Mouse (Mus musculus): Measurements from ENCODE around the gene Hjurp. TPM values are rescaled to one million over a fixed set of nuclear protein-coding genes. Genes with fewer than 3 reads are reported as not detected.

Hjurp gene
- polyA plus RNA-seq, 2 experiments, result 139 to 277 TPM

GRCm38 (mm10) chr1:88286887-88287696, 9.7 kb upstream of the Hjurp start:
- H3K36me3 ChIP-seq (ENCODE audit: control insufficient read depth, insufficient read depth, low read length), result no peaks in the 10 kb centered on the region
- no peak for TF ChIP-seq POLR2A (IDR thresholded peaks at IDR 0.05; ENCODE audit: borderline replicate concordance, extremely low read depth, insufficient read depth, insufficient read length)
- no peak overlapping the region for H3K4me3 ChIP-seq (replicated peaks; ENCODE audit: low read length)
- H3K9ac ChIP-seq (ENCODE audit: low read depth, low read length, severe bottlenecking), result no peak overlapping the region
- no peak for ATAC-seq (ENCODE audit: low FRiP score, low read depth)
- peaks cover 77% of the 10 kb centered on the region for H3K9me3 ChIP-seq (ENCODE audit: control insufficient read depth, low read length)
- H3K27me3 ChIP-seq (ENCODE audit: control insufficient read depth, insufficient read depth, low read length), result no peaks in the 10 kb centered on the region
- DNase-seq (ENCODE audit: low spot score), result no peak
- H3K4me1 ChIP-seq (ENCODE audit: control insufficient read depth, insufficient read depth, low read length), result no peaks in the 10 kb centered on the region
- no peak overlapping the region for H3K27ac ChIP-seq (replicated peaks; ENCODE audit: low read depth, low read length)
- H3K4me2 ChIP-seq (replicated peaks; ENCODE audit: low read depth, low read length, severe bottlenecking), result no peak overlapping the region
- 74% methylated on average over 13 of the region's 13 CpGs for WGBS

DNA sequence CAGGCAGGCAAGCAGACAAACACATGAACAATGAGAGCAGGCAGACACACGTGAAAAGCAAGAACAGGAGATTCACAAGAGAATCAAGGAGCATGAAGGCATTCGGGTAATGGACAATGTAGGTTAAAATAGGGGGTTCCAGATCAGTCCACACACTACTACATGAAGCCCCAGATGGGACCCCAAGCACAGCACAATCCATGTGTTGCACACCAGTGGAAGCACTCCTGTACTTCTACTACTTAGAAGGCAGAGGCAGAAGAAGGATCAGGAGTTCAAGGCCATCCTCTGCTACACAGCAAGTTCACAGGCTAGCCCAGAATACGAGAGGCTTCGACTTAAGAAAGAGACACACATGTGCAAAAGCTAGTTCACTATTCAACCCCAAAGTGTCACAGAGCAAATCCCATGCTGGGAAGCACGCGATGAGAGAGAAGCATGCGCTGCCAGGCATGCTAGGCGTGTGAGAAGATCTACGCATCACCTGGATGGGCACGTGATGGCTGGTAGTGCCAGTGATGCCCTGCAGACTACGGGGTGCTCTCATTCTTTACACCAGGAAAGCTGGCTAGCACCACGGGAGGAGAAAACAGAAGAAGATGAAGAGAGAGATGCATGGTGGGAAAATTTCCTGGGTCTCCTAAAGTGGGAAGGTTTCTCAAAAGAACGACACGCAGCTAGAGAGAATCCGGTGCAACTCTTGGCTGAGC, 8.9 kb upstream of the Hjurp start:
- peaks cover 69% of the 10 kb centered on the region for H3K9me3 ChIP-seq (ENCODE audit: control insufficient read depth, low read length)
- no peaks in the 10 kb centered on the region for H3K27me3 ChIP-seq (ENCODE audit: control insufficient read depth, insufficient read depth, low read length)
- no peak overlapping the region for H3K27ac ChIP-seq (replicated peaks; ENCODE audit: low read depth, low read length)
- H3K4me3 ChIP-seq (replicated peaks; ENCODE audit: low read length), result no peak overlapping the region
- TF ChIP-seq POLR2A (IDR thresholded peaks at IDR 0.05; ENCODE audit: borderline replicate concordance, extremely low read depth, insufficient read depth, insufficient read length), result no peak
- WGBS, result 82% methylated on average over 15 of the region's 15 CpGs
- H3K4me2 ChIP-seq (replicated peaks; ENCODE audit: low read depth, low read length, severe bottlenecking), result no peak overlapping the region
- no peak overlapping the region for H3K9ac ChIP-seq (ENCODE audit: low read depth, low read length, severe bottlenecking)
- ATAC-seq (ENCODE audit: low FRiP score, low read depth) (no peak), DNase-seq (ENCODE audit: low spot score) (no peak)
- H3K36me3 ChIP-seq (ENCODE audit: control insufficient read depth, insufficient read depth, low read length), result no peaks in the 10 kb centered on the region
- no peaks in the 10 kb centered on the region for H3K4me1 ChIP-seq (ENCODE audit: control insufficient read depth, insufficient read depth, low read length)

GRCm38 (mm10) chr1:88285652-88286051, 8.2 kb upstream of the Hjurp start:
- Histone ChIP-seq H3K36me3 (ENCODE audit: control insufficient read depth, insufficient read depth, low read length) (no peaks in the 10 kb centered on the region), H3K27ac (replicated peaks; ENCODE audit: low read depth, low read length) (no peak overlapping the region), H3K9me3 (ENCODE audit: control insufficient read depth, low read length) (peaks cover 66% of the 10 kb centered on the region), H3K4me3 (replicated peaks; ENCODE audit: low read length) (no peak overlapping the region), H3K27me3 (ENCODE audit: control insufficient read depth, insufficient read depth, low read length) (no peaks in the 10 kb centered on the region), H3K4me2 (replicated peaks; ENCODE audit: low read depth, low read length, severe bottlenecking) (no peak overlapping the region), H3K4me1 (ENCODE audit: control insufficient read depth, insufficient read depth, low read length) (no peaks in the 10 kb centered on the region), H3K9ac (ENCODE audit: low read depth, low read length, severe bottlenecking) (no peak overlapping the region)
- no peak for TF ChIP-seq POLR2A (IDR thresholded peaks at IDR 0.05; ENCODE audit: borderline replicate concordance, extremely low read depth, insufficient read depth, insufficient read length)
- DNase-seq (ENCODE audit: low spot score) (no peak), ATAC-seq (ENCODE audit: low FRiP score, low read depth) (no peak)
- WGBS, result 69% methylated on average over 5 of the region's 5 CpGs

- ATAC-seq (ENCODE audit: low FRiP score, low read depth) (no peak), DNase-seq (ENCODE audit: low spot score) (no peak)
- Histone ChIP-seq H3K4me3 (replicated peaks; ENCODE audit: low read length) (no peak overlapping the region), H3K36me3 (ENCODE audit: control insufficient read depth, insufficient read depth, low read length) (no peaks in the 10 kb centered on the region), H3K4me1 (ENCODE audit: control insufficient read depth, insufficient read depth, low read length) (no peaks in the 10 kb centered on the region), H3K4me2 (replicated peaks; ENCODE audit: low read depth, low read length, severe bottlenecking) (no peak overlapping the region), H3K27ac (replicated peaks; ENCODE audit: low read depth, low read length) (no peak overlapping the region), H3K9me3 (ENCODE audit: control insufficient read depth, low read length) (peaks cover 59% of the 10 kb centered on the region), H3K9ac (ENCODE audit: low read depth, low read length, severe bottlenecking) (no peak overlapping the region), H3K27me3 (ENCODE audit: control insufficient read depth, insufficient read depth, low read length) (no peaks in the 10 kb centered on the region)
- TF ChIP-seq POLR2A (IDR thresholded peaks at IDR 0.05; ENCODE audit: borderline replicate concordance, extremely low read depth, insufficient read depth, insufficient read length), result no peak
- 59% methylated on average over 7 of the region's 7 CpGs for WGBS
These were observed 7.5 kb upstream of the Hjurp start for GRCm38 (mm10) chr1:88284946-88285320.

DNA sequence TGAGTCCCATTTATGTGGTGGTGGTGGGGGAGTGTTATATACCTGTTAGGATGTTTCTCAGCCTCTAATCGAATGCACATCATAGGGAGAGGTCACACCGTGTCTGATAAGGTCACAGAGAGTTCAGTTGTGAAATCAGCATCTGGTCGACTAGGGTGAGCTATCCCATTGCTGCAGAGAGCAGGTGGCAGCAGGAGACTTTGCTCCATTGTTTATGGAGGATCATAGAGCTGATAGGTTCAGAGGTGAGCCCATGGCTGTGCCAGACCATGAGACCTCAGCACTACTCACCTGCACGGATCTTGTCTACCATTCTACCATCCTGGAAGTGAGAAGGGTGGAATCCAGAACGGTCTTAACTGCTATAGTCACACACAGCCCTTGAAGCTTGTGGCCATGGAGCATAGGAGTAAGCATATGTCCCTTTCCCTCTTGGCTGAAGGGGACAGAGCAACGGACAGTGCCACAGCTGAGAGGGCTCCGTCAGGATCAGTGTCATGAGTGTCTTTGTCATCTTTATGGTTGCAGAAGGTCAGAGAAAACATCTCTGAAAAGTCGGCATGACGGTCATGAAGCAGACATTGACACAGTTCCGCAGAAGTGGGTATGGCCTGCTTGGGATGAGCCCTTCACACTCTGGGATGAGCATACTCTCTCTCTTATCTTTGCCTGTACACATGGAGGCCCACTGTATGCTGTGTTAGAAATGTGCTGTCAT, 7.0 kb upstream of the Hjurp start:
- no peak for TF ChIP-seq POLR2A (IDR thresholded peaks at IDR 0.05; ENCODE audit: borderline replicate concordance, extremely low read depth, insufficient read depth, insufficient read length)
- ATAC-seq (ENCODE audit: low FRiP score, low read depth) (0 out of 2 replicates have a peak, but pooled peaks have one; percentile 13), DNase-seq (ENCODE audit: low spot score) (no peak)
- 63% methylated on average over 10 of the region's 10 CpGs for WGBS
- Histone ChIP-seq H3K4me3 (replicated peaks; ENCODE audit: low read length) (no peak overlapping the region), H3K4me2 (replicated peaks; ENCODE audit: low read depth, low read length, severe bottlenecking) (no peak overlapping the region), H3K9me3 (ENCODE audit: control insufficient read depth, low read length) (peaks cover 56% of the 10 kb centered on the region), H3K36me3 (ENCODE audit: control insufficient read depth, insufficient read depth, low read length) (no peaks in the 10 kb centered on the region), H3K27ac (replicated peaks; ENCODE audit: low read depth, low read length) (no peak overlapping the region), H3K4me1 (ENCODE audit: control insufficient read depth, insufficient read depth, low read length) (no peaks in the 10 kb centered on the region), H3K9ac (ENCODE audit: low read depth, low read length, severe bottlenecking) (no peak overlapping the region), H3K27me3 (ENCODE audit: control insufficient read depth, insufficient read depth, low read length) (no peaks in the 10 kb centered on the region)

Measured in limb, embryonic 14.5 days (tissue).